Mouse (Mus musculus) hindbrain, embryonic 16.5 days (tissue): ENCODE results near the gene Cfap45. TPM values are rescaled to one million over a fixed set of nuclear protein-coding genes. Genes with fewer than 3 reads are reported as not detected.

ENCODE experiments used
- ATAC-seq: fragments of 200-750 bp; cut with Nextera tagmentation; 2 replicates; pipeline ENCODE4 v1.8.0; 2017; ENCODE audit warnings: moderate TSS enrichment, moderate library complexity
- H3K27ac ChIP-seq: fragments of 300-500 bp; sonication (generic); 2 replicates; pipeline ENCODE4 v1.5.1; 2014; ENCODE audit warnings: low read depth, mild to moderate bottlenecking, control low read depth, low read length, moderate library complexity
- H3K27me3 ChIP-seq: fragments of 300-500 bp; sonication (generic); replicated peaks from 2 replicates; pipeline ENCODE4 v1.6.1; 2014; ENCODE audit warnings: low read length; ENCODE audit not compliant: control insufficient read depth, insufficient read depth
- H3K36me3 ChIP-seq: fragments of 300-500 bp; sonication (generic); 2 replicates; pipeline ENCODE4 v1.6.1; 2014; ENCODE audit warnings: mild to moderate bottlenecking, low read length, moderate library complexity, mixed read lengths; ENCODE audit not compliant: control insufficient read depth, insufficient read depth
- H3K4me1 ChIP-seq: fragments of 300-500 bp; sonication (generic); 2 replicates; pipeline ENCODE4 v1.6.1; 2014; ENCODE audit warnings: low read depth, low read length; ENCODE audit not compliant: control insufficient read depth, insufficient read depth
- H3K4me2 ChIP-seq: fragments of 300-500 bp; sonication (generic); 2 replicates; pipeline ENCODE4 v1.6.1; 2014; ENCODE audit warnings: mild to moderate bottlenecking, low read length, control low read depth, moderate library complexity
- H3K4me3 ChIP-seq: fragments of 300-500 bp; sonication (generic); 2 replicates; pipeline ENCODE4 v1.5.1; 2014; ENCODE audit warnings: mild to moderate bottlenecking, low read length, control low read depth, moderate library complexity
- H3K9ac ChIP-seq: fragments of 300-500 bp; sonication (generic); 2 replicates; pipeline ENCODE4 v1.6.1; 2014; ENCODE audit warnings: low read depth, mild to moderate bottlenecking, control low read depth, low read length, moderate library complexity
- H3K9me3 ChIP-seq: fragments of 300-500 bp; sonication (generic); 2 replicates; pipeline ENCODE4 v1.6.1; 2014; ENCODE audit warnings: mild to moderate bottlenecking, low read length, moderate library complexity; ENCODE audit not compliant: control insufficient read depth
- WGBS: fragments of 180-500 bp; shearing (Covaris S2); extraction: QIAGEN DNeasy Blood & Tissue Kit; methylation state at CpG from one replicate; pipeline ENCODE4 v1.1.7; 2014; 5-methylcytosine and 5-hydroxymethylcytosine counted together
- polyA plus RNA-seq: library from polyadenylated mRNA; unstranded; fragments of >200 nt; fragmentation: Nextera tagmentation; extraction: Ambion mirVana; gene quantifications from 2 replicates; pipeline ENCODE4 v1.2.1, GENCODE M21; 2015

Cfap45 gene
- polyA plus RNA-seq, 1 experiment from 2014 or later: 5.4 TPM

DNA sequence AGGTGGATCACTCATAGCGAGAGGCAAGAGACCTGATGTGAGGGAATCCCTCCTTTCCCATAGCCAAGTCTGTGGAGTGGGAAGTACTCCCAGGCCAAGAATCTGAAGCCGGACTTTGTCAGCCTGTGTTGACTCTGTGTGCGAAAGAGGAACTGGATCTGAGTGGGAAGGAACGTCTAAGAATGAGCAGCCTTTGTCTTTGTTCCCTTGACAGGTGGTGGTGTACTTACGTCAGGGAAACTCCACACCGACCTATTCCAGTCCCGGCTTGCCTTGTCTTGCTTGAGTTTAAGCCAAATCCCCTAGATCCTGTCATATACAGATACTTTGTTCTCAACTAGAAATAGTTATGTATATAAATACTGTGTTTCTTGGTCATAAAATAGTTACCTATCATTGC, 1.9 kb downstream of the Cfap45 start:
- H3K9ac ChIP-seq: no peak overlapping the region
- peaks cover 2% of the 10 kb centered on the region; the same call in 1 of the 2 replicates for H3K27me3 ChIP-seq
- H3K4me2 ChIP-seq: no peak overlapping the region
- no peaks in the 10 kb centered on the region for H3K9me3 ChIP-seq
- peaks cover 10% of the 10 kb centered on the region for H3K4me1 ChIP-seq
- WGBS: 70% methylated on average over 7 of the region's 7 CpGs
- H3K36me3 ChIP-seq: no peaks in the 10 kb centered on the region
- H3K4me3 ChIP-seq: no peak overlapping the region
- no peak for ATAC-seq
- H3K27ac ChIP-seq: no peak overlapping the region

- H3K27ac ChIP-seq: no peak overlapping the region
- no peak overlapping the region for H3K4me2 ChIP-seq
- ATAC-seq: no peak
- peaks cover 2% of the 10 kb centered on the region; the same call in 1 of the 2 replicates for H3K27me3 ChIP-seq
- H3K4me3 ChIP-seq: no peak overlapping the region
- 67% methylated on average over 12 of the region's 12 CpGs for WGBS
- H3K4me1 ChIP-seq: peaks cover 10% of the 10 kb centered on the region
- H3K9ac ChIP-seq: no peak overlapping the region
- H3K36me3 ChIP-seq: no peaks in the 10 kb centered on the region
- no peaks in the 10 kb centered on the region for H3K9me3 ChIP-seq
Measured at GRCm38 (mm10) chr1:172523699-172524101, 3.1 kb downstream of the Cfap45 start.

GRCm38 (mm10) chr1:172525027-172525764, 4.6 kb downstream of the Cfap45 start:
- 37% methylated on average over 15 of the region's 15 CpGs for WGBS
- Histone ChIP-seq H3K36me3 (no peaks in the 10 kb centered on the region), H3K27ac (0 out of 2 replicates have a peak overlapping the region, but pooled peaks have one; percentile 18), H3K4me1 (peaks cover 8% of the 10 kb centered on the region), H3K9ac (no peak overlapping the region; the same call in 1 of the 2 replicates), H3K4me2 (peak overlapping the region; percentile 24), H3K27me3 (peaks cover 2% of the 10 kb centered on the region; the same call in 1 of the 2 replicates), H3K4me3 (no peak overlapping the region), H3K9me3 (no peaks in the 10 kb centered on the region)
- no peak for ATAC-seq

DNA sequence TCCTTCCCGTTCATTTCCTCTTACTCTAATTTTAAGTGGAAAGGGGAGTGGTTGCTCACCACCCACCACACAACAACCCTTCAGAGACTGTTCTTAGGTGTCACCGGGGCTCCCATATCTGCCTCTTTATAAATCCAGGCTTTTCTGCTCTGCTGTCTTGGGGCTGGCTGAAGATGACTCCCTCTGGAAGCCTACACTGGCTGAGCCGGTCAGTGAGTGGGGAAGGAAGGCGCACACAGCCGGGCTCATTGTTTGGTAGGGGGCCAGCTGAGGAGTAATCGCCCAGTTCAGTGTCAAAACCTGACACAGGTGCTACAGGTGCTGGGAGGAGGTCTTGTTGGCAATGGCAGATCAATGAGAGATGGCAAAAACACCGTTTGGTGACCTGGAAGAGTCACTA, 5.4 kb downstream of the Cfap45 start:
- Histone ChIP-seq H3K27me3 (peaks cover 2% of the 10 kb centered on the region; the same call in 1 of the 2 replicates), H3K27ac (no peak overlapping the region), H3K4me2 (no peak overlapping the region), H3K9ac (no peak overlapping the region), H3K4me1 (peaks cover 9% of the 10 kb centered on the region), H3K4me3 (no peak overlapping the region), H3K36me3 (no peaks in the 10 kb centered on the region), H3K9me3 (no peaks in the 10 kb centered on the region)
- ATAC-seq: no peak
- WGBS: 65% methylated on average over 7 of the region's 7 CpGs

DNA sequence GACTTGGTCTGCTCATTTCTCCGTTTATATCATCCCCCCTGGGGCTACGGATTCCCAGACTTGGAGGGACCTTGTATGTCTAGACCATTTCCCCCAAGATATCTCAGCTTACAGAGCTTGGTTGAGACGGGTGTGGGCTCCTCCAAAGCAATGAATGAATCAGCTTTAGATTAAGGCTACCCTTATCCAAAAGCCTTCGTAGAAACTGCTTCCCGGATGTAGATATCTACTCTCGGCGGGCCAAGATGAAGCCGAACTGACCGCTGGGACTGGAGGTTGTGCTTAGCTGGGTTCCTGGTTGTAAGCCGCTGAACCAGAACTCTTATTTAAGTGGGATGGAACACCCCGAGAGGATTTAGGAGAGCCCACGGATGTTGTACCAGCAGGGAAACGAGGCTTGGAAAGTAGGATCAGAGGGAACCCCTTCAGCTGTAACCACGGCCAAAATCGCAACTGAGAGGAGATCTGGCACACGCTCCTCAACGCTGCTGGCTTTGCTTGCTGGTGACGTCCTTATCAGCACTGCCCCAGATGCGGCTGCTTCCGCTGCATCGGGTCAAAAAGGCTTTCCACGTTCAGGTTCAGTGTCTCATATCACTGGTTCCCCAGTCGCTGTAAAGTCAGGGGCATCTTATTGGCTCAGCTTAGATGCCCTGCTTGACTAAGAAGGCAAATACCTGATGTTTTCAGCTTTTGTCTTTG, 5.9 kb downstream of the Cfap45 start:
- Histone ChIP-seq H3K27me3 (peaks cover 2% of the 10 kb centered on the region; the same call in 1 of the 2 replicates), H3K4me3 (no peak overlapping the region), H3K36me3 (no peaks in the 10 kb centered on the region), H3K27ac (no peak overlapping the region), H3K9ac (no peak overlapping the region), H3K9me3 (no peaks in the 10 kb centered on the region), H3K4me1 (peaks cover 9% of the 10 kb centered on the region), H3K4me2 (no peak overlapping the region)
- ATAC-seq: no peak
- 78% methylated on average over 23 of the region's 23 CpGs for WGBS

DNA sequence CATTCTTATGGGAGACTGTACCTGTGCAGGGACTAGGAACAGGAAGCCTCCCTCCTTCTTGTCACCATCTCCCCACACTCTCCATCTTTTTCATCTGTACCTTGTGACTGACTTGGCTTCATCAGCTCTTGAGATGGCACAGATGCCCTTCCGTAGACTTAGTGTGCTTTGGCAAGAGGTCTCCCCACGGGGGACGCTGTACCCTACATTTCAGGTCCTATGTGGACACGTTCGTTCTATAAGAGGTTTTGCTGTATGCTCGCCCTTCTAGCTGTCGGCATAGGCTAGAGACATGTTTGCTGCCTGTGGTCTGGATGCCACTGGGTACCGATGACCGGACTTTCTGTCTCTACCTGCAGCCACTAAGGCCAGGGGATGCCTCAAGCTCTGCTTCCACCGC, 6.8 kb downstream of the Cfap45 start:
- Histone ChIP-seq H3K4me3 (no peak overlapping the region), H3K36me3 (no peaks in the 10 kb centered on the region), H3K4me2 (no peak overlapping the region), H3K9me3 (no peaks in the 10 kb centered on the region), H3K27me3 (no peaks in the 10 kb centered on the region; the same call in 1 of the 2 replicates), H3K27ac (no peak overlapping the region), H3K9ac (no peak overlapping the region), H3K4me1 (peaks cover 10% of the 10 kb centered on the region)
- no peak for ATAC-seq
- 95% methylated on average over 10 of the region's 10 CpGs for WGBS

DNA sequence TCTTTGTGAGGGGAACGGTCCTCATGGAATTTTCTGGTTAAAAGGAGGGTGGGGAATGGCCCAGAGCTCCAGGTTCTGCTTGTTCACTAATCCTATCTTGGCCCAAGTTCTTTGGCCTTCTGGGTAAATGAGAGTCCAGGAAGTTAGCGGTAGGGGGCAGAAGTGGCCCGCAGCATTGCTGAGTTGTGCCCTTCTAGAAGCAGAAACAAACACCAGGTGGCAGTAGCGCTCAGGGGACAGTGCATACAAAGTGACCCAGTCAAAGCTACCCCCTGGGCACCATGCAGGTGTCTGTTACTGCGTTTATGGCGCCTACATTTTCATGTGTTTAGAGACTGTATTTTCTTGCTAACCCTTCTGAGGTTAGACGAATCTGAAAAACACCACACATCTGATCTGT, 8.1 kb downstream of the Cfap45 start:
- Histone ChIP-seq H3K27me3 (no peaks in the 10 kb centered on the region; the same call in 1 of the 2 replicates), H3K27ac (no peak overlapping the region), H3K36me3 (no peaks in the 10 kb centered on the region), H3K9me3 (no peaks in the 10 kb centered on the region), H3K9ac (no peak overlapping the region), H3K4me1 (peaks cover 18% of the 10 kb centered on the region), H3K4me2 (no peak overlapping the region), H3K4me3 (no peak overlapping the region)
- peak; percentile 76 for ATAC-seq
- 9% methylated on average over 7 of the region's 7 CpGs for WGBS

DNA sequence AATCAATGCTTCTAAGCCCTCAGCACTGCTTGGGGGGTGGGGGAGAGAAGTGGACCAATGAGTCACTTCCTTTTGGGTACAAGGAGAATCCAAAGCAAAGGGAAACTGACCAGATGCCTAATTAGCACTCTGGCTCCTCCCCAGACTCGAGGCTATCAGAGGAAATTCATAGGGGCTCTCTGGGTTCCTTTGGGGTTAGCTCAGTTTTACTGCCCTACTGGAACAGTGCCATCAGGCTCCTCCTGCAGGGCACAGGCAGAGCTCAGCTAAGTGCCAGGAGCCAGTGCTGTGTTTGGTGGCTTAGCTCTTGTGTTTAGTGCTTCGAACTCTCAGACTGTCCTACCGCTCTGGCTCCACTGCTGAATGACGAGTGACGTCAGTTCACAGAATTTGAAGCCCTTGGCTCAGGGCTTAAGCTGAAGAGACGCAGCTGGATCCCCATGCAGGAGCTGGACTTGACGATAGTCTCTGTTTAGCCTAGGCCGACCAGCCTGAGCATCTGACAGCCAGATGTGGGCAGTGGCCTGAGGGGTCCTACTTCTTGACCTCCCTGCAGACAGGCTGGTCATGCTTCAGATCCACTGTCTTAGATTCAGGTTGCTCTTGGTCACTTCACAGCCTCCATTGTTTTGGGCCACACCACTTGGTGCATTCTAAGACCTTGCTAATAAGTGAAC, 10.1 kb downstream of the Cfap45 start:
- Histone ChIP-seq H3K27me3 (no peaks in the 10 kb centered on the region; the same call in 1 of the 2 replicates), H3K9me3 (no peaks in the 10 kb centered on the region), H3K4me2 (no peak overlapping the region), H3K9ac (no peak overlapping the region), H3K4me3 (no peak overlapping the region), H3K36me3 (no peaks in the 10 kb centered on the region), H3K27ac (no peak overlapping the region), H3K4me1 (peaks cover 15% of the 10 kb centered on the region)
- ATAC-seq: peak; percentile 5; the same call in 1 of the 2 replicates
- WGBS: 50% methylated on average over 8 of the region's 8 CpGs

GRCm38 (mm10) chr1:172532551-172532950, 11.9 kb downstream of the Cfap45 start:
- Histone ChIP-seq H3K27me3 (no peaks in the 10 kb centered on the region; the same call in 1 of the 2 replicates), H3K4me1 (peaks cover 15% of the 10 kb centered on the region), H3K9me3 (no peaks in the 10 kb centered on the region), H3K36me3 (no peaks in the 10 kb centered on the region), H3K9ac (peak overlapping the region; percentile 63), H3K4me3 (peak overlapping the region; percentile 32), H3K4me2 (peak overlapping the region; percentile 53), H3K27ac (no peak overlapping the region)
- ATAC-seq: peak; percentile 53
- 3% methylated on average over 11 of the region's 13 CpGs for WGBS
